Mouse (Mus musculus): ENCODE results near the gene Sult2b1. TPM values are rescaled to one million over a fixed set of nuclear protein-coding genes. Genes with fewer than 3 reads are reported as not detected.

Sult2b1 gene
- polyA plus RNA-seq, 1 experiment from 2014 or later: 1.9 TPM

Other genes starting within 250 kb of the Sult2b1 start
- 0.45 and 0.46 TPM in 2 replicates for gene Hsd17b14, start 229.8 kb downstream of the Sult2b1 start, polyA plus RNA-seq (2014; fragmentation: Nextera tagmentation; extraction: Ambion mirVana)
- 26.6 and 31.4 TPM in 2 replicates for gene Bcat2, start 214.5 kb downstream of the Sult2b1 start, polyA plus RNA-seq (2014; fragmentation: Nextera tagmentation; extraction: Ambion mirVana)
- gene Fgf21, start 169.2 kb downstream of the Sult2b1 start, polyA plus RNA-seq (2014; fragmentation: Nextera tagmentation; extraction: Ambion mirVana): not detected in 2 replicates
- not detected in 2 replicates for gene Fut1, start 167.4 kb downstream of the Sult2b1 start, polyA plus RNA-seq (2014; fragmentation: Nextera tagmentation; extraction: Ambion mirVana)
- gene Izumo1, start 162.9 kb downstream of the Sult2b1 start, polyA plus RNA-seq (2014; fragmentation: Nextera tagmentation; extraction: Ambion mirVana): 0.12 and 0.18 TPM in 2 replicates
- 4.9 and 5.1 TPM in 2 replicates for gene Rasip1, start 157.2 kb downstream of the Sult2b1 start, polyA plus RNA-seq (2014; fragmentation: Nextera tagmentation; extraction: Ambion mirVana)
- gene Mamstr, start 144.7 kb downstream of the Sult2b1 start, polyA plus RNA-seq (2014; fragmentation: Nextera tagmentation; extraction: Ambion mirVana): 1.7 and 2.1 TPM in 2 replicates
- gene Fut2, start 118.3 kb downstream of the Sult2b1 start, polyA plus RNA-seq (2014; fragmentation: Nextera tagmentation; extraction: Ambion mirVana): 0.06 and 0.27 TPM in 2 replicates
- gene Ntn5, start 100.6 kb downstream of the Sult2b1 start, polyA plus RNA-seq (2014; fragmentation: Nextera tagmentation; extraction: Ambion mirVana): 0.21 and 0.22 TPM in 2 replicates
- gene Sec1, start 90.3 kb downstream of the Sult2b1 start, polyA plus RNA-seq (2014; fragmentation: Nextera tagmentation; extraction: Ambion mirVana): 0.29 and 0.75 TPM in 2 replicates
- 8.8 and 9.9 TPM in 2 replicates for gene Car11, start 84.8 kb downstream of the Sult2b1 start, polyA plus RNA-seq (2014; fragmentation: Nextera tagmentation; extraction: Ambion mirVana)
- gene Dbp, start 79.6 kb downstream of the Sult2b1 start, polyA plus RNA-seq (2014; fragmentation: Nextera tagmentation; extraction: Ambion mirVana): 2.2 and 2.8 TPM in 2 replicates
- gene Rpl18, start 69.2 kb downstream of the Sult2b1 start, polyA plus RNA-seq (2014; fragmentation: Nextera tagmentation; extraction: Ambion mirVana): 904 and 927 TPM in 2 replicates
- gene Sphk2, start 66.7 kb downstream of the Sult2b1 start, polyA plus RNA-seq (2014; fragmentation: Nextera tagmentation; extraction: Ambion mirVana): 13.6 and 17.6 TPM in 2 replicates
- 0.80 TPM in 2 replicates for gene Fam83e, start 63.5 kb downstream of the Sult2b1 start, polyA plus RNA-seq (2014; fragmentation: Nextera tagmentation; extraction: Ambion mirVana)
- not detected in 2 replicates for gene Spaca4, start 58.9 kb downstream of the Sult2b1 start, polyA plus RNA-seq (2014; fragmentation: Nextera tagmentation; extraction: Ambion mirVana)
- 6.3 and 9.1 TPM in 2 replicates for gene Lmtk3, start 931 bp downstream of the Sult2b1 start, polyA plus RNA-seq (2014; fragmentation: Nextera tagmentation; extraction: Ambion mirVana)
- 211 and 248 TPM in 2 replicates for gene Cyth2, start 29.9 kb upstream of the Sult2b1 start, polyA plus RNA-seq (2014; fragmentation: Nextera tagmentation; extraction: Ambion mirVana)
- gene Kcnj14, start 40.1 kb upstream of the Sult2b1 start, polyA plus RNA-seq (2014; fragmentation: Nextera tagmentation; extraction: Ambion mirVana): 0.48 and 0.57 TPM in 2 replicates
- 56.7 and 66.0 TPM in 2 replicates for gene Grwd1, start 46.3 kb upstream of the Sult2b1 start, polyA plus RNA-seq (2014; fragmentation: Nextera tagmentation; extraction: Ambion mirVana)
- 75.9 and 99.4 TPM in 2 replicates for gene Kdelr1, start 88.1 kb upstream of the Sult2b1 start, polyA plus RNA-seq (2014; fragmentation: Nextera tagmentation; extraction: Ambion mirVana)
- 0.39 and 0.42 TPM in 2 replicates for gene Grin2d, start 93.7 kb upstream of the Sult2b1 start, polyA plus RNA-seq (2014; fragmentation: Nextera tagmentation; extraction: Ambion mirVana)
- gene Syngr4, start 112.0 kb upstream of the Sult2b1 start, polyA plus RNA-seq (2014; fragmentation: Nextera tagmentation; extraction: Ambion mirVana): 0.63 and 0.99 TPM in 2 replicates
- gene Tmem143, start 112.3 kb upstream of the Sult2b1 start, polyA plus RNA-seq (2014; fragmentation: Nextera tagmentation; extraction: Ambion mirVana): 3.1 and 4.6 TPM in 2 replicates
- gene Emp3, start 136.7 kb upstream of the Sult2b1 start, polyA plus RNA-seq (2014; fragmentation: Nextera tagmentation; extraction: Ambion mirVana): 28.3 and 40.5 TPM in 2 replicates
- gene Ccdc114, start 139.4 kb upstream of the Sult2b1 start, polyA plus RNA-seq (2014; fragmentation: Nextera tagmentation; extraction: Ambion mirVana): 3.3 and 5.3 TPM in 2 replicates
- gene Abcc6, start 245.6 kb upstream of the Sult2b1 start, polyA plus RNA-seq (2014; fragmentation: Nextera tagmentation; extraction: Ambion mirVana): 0.11 and 0.38 TPM in 2 replicates
- gene Nomo1, start 249.0 kb upstream of the Sult2b1 start, polyA plus RNA-seq (2014; fragmentation: Nextera tagmentation; extraction: Ambion mirVana): 13.8 and 14.9 TPM in 2 replicates